Mouse (Mus musculus) cerebellum, adult 11 months (tissue): ENCODE results near the gene Elf5.

Experiments used
- DNase-seq: peaks from one replicate; pipeline ENCODE4 v3.0.0; 2022

The Elf5 gene

GRCm38 (mm10) chr2:103411348-103411747 lies at the start of gene Elf5:
Elf5 (plus strand) TSS chr2:103411688.
- no peak for DNase-seq

- no peak for DNase-seq
Observed at GRCm38 (mm10) chr2:103372541-103372940, 38.9 kb upstream of the Elf5 start.

- no peak for DNase-seq
Observed at GRCm38 (mm10) chr2:103379502-103380160, 31.9 kb upstream of the Elf5 start.

- DNase-seq = no peak
Observed at GRCm38 (mm10) chr2:103382174-103382573, 29.3 kb upstream of the Elf5 start.

GRCm38 (mm10) chr2:103387881-103388280 lies 23.6 kb upstream of the Elf5 start:
- no peak for DNase-seq

- DNase-seq = no peak
Observed at GRCm38 (mm10) chr2:103388311-103388710, 23.2 kb upstream of the Elf5 start.

- peak; percentile 1 for DNase-seq
Observed at GRCm38 (mm10) chr2:103390086-103390988, 21.2 kb upstream of the Elf5 start.

- no peak for DNase-seq
Observed at GRCm38 (mm10) chr2:103391626-103392025, 19.9 kb upstream of the Elf5 start.

GRCm38 (mm10) chr2:103398110-103398509 lies 13.4 kb upstream of the Elf5 start:
- no peak for DNase-seq

- DNase-seq = no peak
Observed at GRCm38 (mm10) chr2:103400691-103401090, 10.8 kb upstream of the Elf5 start.

- DNase-seq = no peak
Observed at GRCm38 (mm10) chr2:103406239-103406638, 5.2 kb upstream of the Elf5 start.

- DNase-seq = no peak
Observed at GRCm38 (mm10) chr2:103411816-103412215, 328 bp downstream of the Elf5 start.

GRCm38 (mm10) chr2:103413381-103413780 lies 1.9 kb downstream of the Elf5 start:
- no peak for DNase-seq

- no peak for DNase-seq
Observed at GRCm38 (mm10) chr2:103415774-103416173, 4.3 kb downstream of the Elf5 start.

- no peak for DNase-seq
Observed at GRCm38 (mm10) chr2:103420650-103421507, 9.4 kb downstream of the Elf5 start.

GRCm38 (mm10) chr2:103423884-103424283 lies 12.4 kb downstream of the Elf5 start:
- no peak for DNase-seq

- peak; percentile 26 for DNase-seq
Observed at GRCm38 (mm10) chr2:103424349-103425026, 13.0 kb downstream of the Elf5 start.

- DNase-seq = no peak
Observed at GRCm38 (mm10) chr2:103425456-103426063, 14.1 kb downstream of the Elf5 start.

GRCm38 (mm10) chr2:103428356-103428755 lies 16.9 kb downstream of the Elf5 start:
- no peak for DNase-seq

- DNase-seq = no peak
Observed at GRCm38 (mm10) chr2:103430712-103431111, 19.2 kb downstream of the Elf5 start.

- DNase-seq = no peak
Observed at GRCm38 (mm10) chr2:103432695-103433275, 21.3 kb downstream of the Elf5 start.

GRCm38 (mm10) chr2:103435110-103435509 lies 23.6 kb downstream of the Elf5 start:
- DNase-seq = no peak
